Mouse (Mus musculus): ENCODE results near the gene Acat2. TPM values are rescaled to one million over a fixed set of nuclear protein-coding genes. Genes with fewer than 3 reads are reported as not detected.
"Not testable (repeated sequence)": the region's sequence is repeated elsewhere in the genome, so short reads cannot be mapped to it uniquely, and the experiment has no call there.

Gene Acat2
- 93.7 and 98.2 TPM in 2 replicates for polyA plus RNA-seq (2014; fragmentation: Nextera tagmentation; extraction: Ambion mirVana)

- H3K9ac ChIP-seq: peak within 1 kb of the TSS; percentile 46
- H3K36me3 ChIP-seq (ENCODE audit: insufficient read depth): peaks cover 17% of the 10 kb centered on the region
- H3K4me1 ChIP-seq (ENCODE audit: insufficient read depth): no peaks in the 10 kb centered on the region
- WGBS: under 1% methylated on average over 41 of the region's 42 CpGs
- no peaks in the 10 kb centered on the region for H3K27me3 ChIP-seq (ENCODE audit: insufficient read depth, low read length)
- DNase-seq (peak; percentile 95), ATAC-seq (ENCODE audit: insufficient read depth) (peak; percentile 99)
- peak within 1 kb of the TSS; percentile 66 for H3K4me3 ChIP-seq (ENCODE audit: low read depth, low read length)
- no peaks in the 10 kb centered on the region for H3K9me3 ChIP-seq (ENCODE audit: low read depth, low read length)
- TF ChIP-seq CTCF (IDR thresholded peaks at IDR 0.05; ENCODE audit: low read depth): no peak
- H3K27ac ChIP-seq (ENCODE audit: low read depth): peak within 1 kb of the TSS; percentile 77
- peak within 1 kb of the TSS; percentile 76 for H3K4me2 ChIP-seq
Measured at GRCm38 (mm10) chr17:12960331-12960873, at the start of gene Acat2. Gene Acat2 (minus strand): TSS chr17:12960747.

- TF ChIP-seq CTCF (IDR thresholded peaks at IDR 0.05; ENCODE audit: low read depth): peak; percentile 64
- H3K9ac ChIP-seq: no peak overlapping the region
- no peak overlapping the region for H3K27ac ChIP-seq (ENCODE audit: low read depth)
- H3K36me3 ChIP-seq (ENCODE audit: insufficient read depth): peaks cover 29% of the 10 kb centered on the region
- WGBS: 23% methylated on average over 3 of the region's 3 CpGs
- ATAC-seq (ENCODE audit: insufficient read depth): no peak
- H3K4me1 ChIP-seq (ENCODE audit: insufficient read depth): peaks cover 5% of the 10 kb centered on the region; the same call in 1 of the 2 replicates
- H3K4me2 ChIP-seq: no peak overlapping the region
- DNase-seq: peak; percentile 88
- H3K9me3 ChIP-seq (ENCODE audit: low read depth, low read length): no peaks in the 10 kb centered on the region
- no peaks in the 10 kb centered on the region for H3K27me3 ChIP-seq (ENCODE audit: insufficient read depth, low read length)
- H3K4me3 ChIP-seq (ENCODE audit: low read depth, low read length): no peak overlapping the region
Measured at GRCm38 (mm10) chr17:13009887-13010286, 49.3 kb upstream of the Acat2 start.

- DNase-seq: no peak
- WGBS: 3% methylated on average over 10 of the region's 10 CpGs
- Histone ChIP-seq H3K27ac (ENCODE audit: low read depth) (no peak overlapping the region; the same call in 1 of the 2 replicates), H3K9ac (peak overlapping the region; percentile 71), H3K9me3 (ENCODE audit: low read depth, low read length) (no peaks in the 10 kb centered on the region), H3K4me1 (ENCODE audit: insufficient read depth) (peaks cover 5% of the 10 kb centered on the region; the same call in 1 of the 2 replicates), H3K4me2 (peak overlapping the region; percentile 75), H3K27me3 (ENCODE audit: insufficient read depth, low read length) (no peaks in the 10 kb centered on the region), H3K36me3 (ENCODE audit: insufficient read depth) (peaks cover 21% of the 10 kb centered on the region), H3K4me3 (ENCODE audit: low read depth, low read length) (peak overlapping the region; percentile 81)
- no peak for TF ChIP-seq CTCF (IDR thresholded peaks at IDR 0.05; ENCODE audit: low read depth)
- no peak for ATAC-seq (ENCODE audit: insufficient read depth)
Measured at GRCm38 (mm10) chr17:13008528-13008927, 48.0 kb upstream of the Acat2 start.

DNA sequence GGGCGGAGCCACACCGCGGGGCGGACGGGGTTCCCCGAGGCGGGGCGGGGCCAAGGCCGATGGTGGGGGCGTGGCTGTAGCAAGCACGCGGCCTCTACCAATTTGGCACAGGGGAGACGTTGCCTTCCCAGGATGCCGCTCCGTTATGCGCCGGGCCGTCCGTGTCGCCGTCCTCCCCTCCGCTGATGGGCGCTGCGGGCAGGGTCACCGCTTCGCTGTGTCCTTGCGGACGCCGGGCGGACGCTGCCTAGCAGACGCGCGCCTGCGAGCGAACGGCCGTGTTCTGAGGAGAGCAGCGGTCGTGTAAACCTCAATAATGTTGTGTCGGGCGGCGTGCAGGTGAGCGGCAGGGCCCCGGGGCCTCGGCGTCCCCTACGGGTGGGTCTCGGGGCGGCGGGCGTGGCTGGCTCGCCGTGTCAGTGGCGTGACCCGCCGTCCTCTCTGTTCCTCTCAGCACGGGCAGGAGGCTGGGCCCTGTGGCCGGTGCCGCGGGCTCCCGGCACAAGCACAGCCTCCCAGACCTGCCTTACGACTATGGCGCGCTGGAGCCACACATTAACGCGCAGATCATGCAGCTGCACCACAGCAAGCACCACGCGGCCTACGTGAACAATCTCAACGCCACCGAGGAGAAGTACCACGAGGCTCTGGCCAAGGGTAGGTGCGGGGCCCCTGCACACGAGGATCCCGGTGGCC, 47.3 kb upstream of the Acat2 start:
- H3K36me3 ChIP-seq (ENCODE audit: insufficient read depth): peaks cover 14% of the 10 kb centered on the region
- peak; percentile 99 for DNase-seq
- H3K4me3 ChIP-seq (ENCODE audit: low read depth, low read length): peak overlapping the region; percentile 81
- peak overlapping the region; percentile 90 for H3K27ac ChIP-seq (ENCODE audit: low read depth)
- WGBS: under 1% methylated on average over 76 of the region's 76 CpGs
- 0 out of 2 replicates have a peak, but pooled peaks have one; percentile 16 for TF ChIP-seq CTCF (IDR thresholded peaks at IDR 0.05; ENCODE audit: low read depth)
- ATAC-seq (ENCODE audit: insufficient read depth): peak; percentile 99
- H3K27me3 ChIP-seq (ENCODE audit: insufficient read depth, low read length): no peaks in the 10 kb centered on the region
- peak overlapping the region; percentile 71 for H3K9ac ChIP-seq
- no peaks in the 10 kb centered on the region for H3K9me3 ChIP-seq (ENCODE audit: low read depth, low read length)
- peak overlapping the region; percentile 75 for H3K4me2 ChIP-seq
- peaks cover 5% of the 10 kb centered on the region; the same call in 1 of the 2 replicates for H3K4me1 ChIP-seq (ENCODE audit: insufficient read depth)

GRCm38 (mm10) chr17:13006984-13007383, 46.4 kb upstream of the Acat2 start:
- Histone ChIP-seq H3K36me3 (ENCODE audit: insufficient read depth) (peaks cover 6% of the 10 kb centered on the region), H3K4me1 (ENCODE audit: insufficient read depth) (peaks cover 5% of the 10 kb centered on the region; the same call in 1 of the 2 replicates), H3K4me2 (peak overlapping the region; percentile 75), H3K9ac (no peak overlapping the region), H3K27ac (ENCODE audit: low read depth) (no peak overlapping the region), H3K27me3 (ENCODE audit: insufficient read depth, low read length) (no peaks in the 10 kb centered on the region), H3K9me3 (ENCODE audit: low read depth, low read length) (no peaks in the 10 kb centered on the region), H3K4me3 (ENCODE audit: low read depth, low read length) (peak overlapping the region; percentile 81)
- TF ChIP-seq CTCF (IDR thresholded peaks at IDR 0.05; ENCODE audit: low read depth): no peak
- WGBS: 39% methylated on average over 5 of the region's 5 CpGs
- DNase-seq (no peak), ATAC-seq (ENCODE audit: insufficient read depth) (no peak)

DNA sequence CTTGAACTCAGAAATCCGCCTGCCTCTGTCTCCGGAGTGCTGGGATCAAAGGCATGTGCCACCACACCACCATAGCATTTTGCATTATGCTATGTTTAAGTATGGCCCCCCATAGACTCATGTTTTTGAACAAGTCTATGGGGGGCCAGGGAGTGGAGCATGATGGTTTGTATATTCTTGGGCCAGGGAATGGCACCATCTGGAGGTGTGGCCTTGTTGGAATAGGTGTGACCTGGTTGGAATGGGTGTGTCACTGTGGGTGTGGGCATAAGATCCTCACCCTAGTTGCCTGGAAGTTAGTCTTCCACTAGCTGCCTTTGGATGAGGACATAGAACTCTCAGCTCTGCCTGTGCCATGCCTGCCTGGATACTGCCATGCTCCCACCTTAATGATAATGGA, 46.0 kb upstream of the Acat2 start, which contains the start of gene Sod2:
TSS of gene Sod2 (plus strand) at position 301 of the 400 bp plus-strand sequence.
- not testable (repeated sequence) for H3K4me1 ChIP-seq (ENCODE audit: insufficient read depth)

DNA sequence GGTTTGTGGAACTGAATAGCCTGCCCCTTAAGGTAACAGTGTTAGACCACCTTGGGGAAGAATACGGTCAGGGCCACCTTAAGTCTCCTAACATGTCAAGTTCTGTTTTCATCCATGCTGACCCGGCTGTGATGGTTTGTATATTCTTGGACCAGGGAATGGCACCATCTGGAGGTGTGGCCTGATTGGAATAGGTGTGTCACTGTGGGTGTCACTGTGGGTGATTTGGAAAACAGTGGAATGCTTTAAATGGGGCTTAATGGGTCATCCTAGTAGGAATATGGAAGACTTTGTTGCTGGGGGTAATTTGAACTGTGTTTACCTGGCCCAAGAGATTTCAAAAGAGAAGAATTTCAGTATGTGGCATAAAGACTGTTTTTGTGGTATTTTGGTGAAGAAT, 43.9 kb upstream of the Acat2 start:
- H3K36me3 ChIP-seq (ENCODE audit: insufficient read depth); H3K9ac ChIP-seq; H3K27ac ChIP-seq (ENCODE audit: low read depth); H3K4me1 ChIP-seq (ENCODE audit: insufficient read depth); H3K9me3 ChIP-seq (ENCODE audit: low read depth, low read length); H3K4me2 ChIP-seq; DNase-seq; H3K4me3 ChIP-seq (ENCODE audit: low read depth, low read length); ATAC-seq (ENCODE audit: insufficient read depth); H3K27me3 ChIP-seq (ENCODE audit: insufficient read depth, low read length): not testable (repeated sequence)
- 52% methylated on average over 2 of the region's 2 CpGs for WGBS

More for the DNA sequence above, 46.0 kb upstream of the Acat2 start, which contains the start of gene Sod2:
- H3K9ac ChIP-seq: peak within 1 kb of the TSS; percentile 40; the same call in 1 of the 2 replicates
- H3K4me3 ChIP-seq (ENCODE audit: low read depth, low read length): peak within 1 kb of the TSS; percentile 81
- not testable (repeated sequence) for H3K27me3 ChIP-seq (ENCODE audit: insufficient read depth, low read length); H3K9me3 ChIP-seq (ENCODE audit: low read depth, low read length); H3K36me3 ChIP-seq (ENCODE audit: insufficient read depth); DNase-seq; ATAC-seq (ENCODE audit: insufficient read depth)
- H3K4me2 ChIP-seq: peak within 1 kb of the TSS; percentile 75
- 86% methylated on average over 2 of the region's 2 CpGs for WGBS
- H3K27ac ChIP-seq (ENCODE audit: low read depth): peak within 1 kb of the TSS; percentile 66

DNA sequence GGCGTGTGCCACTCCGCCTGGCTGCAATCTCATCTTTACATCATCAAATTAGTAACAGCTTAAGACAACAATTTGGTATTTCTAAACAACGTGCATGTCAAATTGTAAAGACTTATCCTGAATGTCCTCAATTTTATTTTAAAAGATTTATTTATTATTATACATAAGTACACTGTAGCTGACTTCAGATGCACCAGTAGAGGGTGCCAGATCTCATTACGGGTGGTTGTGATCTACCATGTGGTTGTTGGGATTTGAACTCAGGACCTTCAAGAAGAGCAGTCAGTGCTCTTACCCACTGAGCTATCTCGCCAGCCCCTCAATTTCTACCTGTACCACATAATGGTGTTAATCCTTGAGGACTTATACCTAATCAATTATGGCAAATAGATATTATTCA, 41.7 kb upstream of the Acat2 start:
- not testable (repeated sequence) for DNase-seq; ATAC-seq (ENCODE audit: insufficient read depth); H3K4me1 ChIP-seq (ENCODE audit: insufficient read depth); H3K9ac ChIP-seq; H3K27me3 ChIP-seq (ENCODE audit: insufficient read depth, low read length); H3K4me2 ChIP-seq; H3K36me3 ChIP-seq (ENCODE audit: insufficient read depth); H3K9me3 ChIP-seq (ENCODE audit: low read depth, low read length); H3K4me3 ChIP-seq (ENCODE audit: low read depth, low read length); H3K27ac ChIP-seq (ENCODE audit: low read depth)
- WGBS: 90% methylated on average over 5 of the region's 5 CpGs
